Mouse (Mus musculus): Measurements from ENCODE around the gene Asb11.

Asb11 gene

DNA sequence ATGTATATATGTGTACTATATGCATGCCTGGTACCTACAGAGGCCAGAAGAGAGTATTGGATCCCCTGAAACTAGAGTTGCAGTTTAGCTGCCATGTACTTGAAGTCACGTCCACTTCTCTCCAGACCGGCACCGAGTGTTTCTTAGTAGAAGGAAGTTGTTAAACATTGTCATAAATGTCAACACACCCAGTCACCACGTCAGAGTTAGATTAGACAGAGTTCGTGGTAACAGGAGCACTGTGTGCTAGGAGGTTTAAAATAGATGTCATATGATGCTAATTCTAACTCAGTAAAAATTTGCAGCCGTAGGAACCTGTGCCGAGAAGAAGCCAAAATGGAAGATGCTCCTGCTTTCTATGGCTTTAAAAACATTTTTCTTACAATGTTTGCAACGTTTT lies at the start of gene Asb11:
Gene Asb11, plus strand, starts transcription at position 286 of the 400 bp plus-strand sequence.
- DNase-seq, result no peak

- no peak for DNase-seq
Measured at GRCm38 (mm10) chrX:164394091-164394490, 42.7 kb upstream of the Asb11 start.

DNA sequence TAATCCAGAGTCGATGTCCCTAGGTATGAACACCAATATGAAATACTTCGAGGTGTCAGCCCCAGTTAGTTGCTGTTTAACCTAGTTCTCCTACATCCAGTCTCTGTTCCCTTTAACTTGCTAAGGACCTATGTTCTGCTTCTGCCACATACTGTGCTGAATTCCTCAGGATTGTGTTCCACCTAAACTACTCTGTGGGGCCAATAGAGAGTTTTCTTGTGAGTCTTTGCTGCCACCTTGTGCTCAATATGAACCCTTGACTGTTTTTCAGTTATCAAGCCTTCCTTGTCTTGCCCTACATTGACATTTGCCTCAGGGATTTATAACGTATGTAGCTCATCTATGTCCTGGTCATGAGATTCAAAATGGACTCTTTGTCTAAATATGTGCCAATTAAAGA lies 38.3 kb upstream of the Asb11 start:
- DNase-seq, result no peak

DNA sequence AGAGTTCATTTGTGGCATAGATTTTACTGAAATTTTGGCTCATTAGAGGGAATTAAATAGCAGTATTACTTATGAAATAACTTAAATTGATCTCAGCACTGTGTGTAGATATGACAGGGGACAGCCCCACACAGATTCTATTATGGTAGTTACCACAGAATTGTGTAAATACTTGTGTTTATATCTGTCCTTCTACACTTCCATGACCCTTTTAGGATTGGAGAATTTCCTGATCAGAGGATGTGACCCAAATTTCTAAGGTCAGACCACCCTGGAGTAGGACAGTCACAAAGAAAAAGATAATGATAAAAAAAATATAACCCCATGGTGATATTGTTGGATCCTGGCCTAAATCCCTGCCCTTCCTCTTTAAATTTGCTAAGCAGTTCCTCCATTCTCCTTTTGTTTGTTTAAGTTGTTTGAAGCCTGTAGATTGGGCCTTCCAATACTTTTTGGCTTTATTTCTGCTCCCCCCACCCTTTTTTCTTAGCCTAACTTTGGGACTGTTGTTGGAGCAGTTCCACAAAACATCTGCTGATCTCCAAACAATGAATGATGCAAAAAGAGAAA lies 31.6 kb upstream of the Asb11 start:
- no peak for DNase-seq

GRCm38 (mm10) chrX:164406133-164407022 lies 30.4 kb upstream of the Asb11 start:
- DNase-seq, result no peak

GRCm38 (mm10) chrX:164408301-164408927 lies 28.4 kb upstream of the Asb11 start:
- no peak for DNase-seq

DNA sequence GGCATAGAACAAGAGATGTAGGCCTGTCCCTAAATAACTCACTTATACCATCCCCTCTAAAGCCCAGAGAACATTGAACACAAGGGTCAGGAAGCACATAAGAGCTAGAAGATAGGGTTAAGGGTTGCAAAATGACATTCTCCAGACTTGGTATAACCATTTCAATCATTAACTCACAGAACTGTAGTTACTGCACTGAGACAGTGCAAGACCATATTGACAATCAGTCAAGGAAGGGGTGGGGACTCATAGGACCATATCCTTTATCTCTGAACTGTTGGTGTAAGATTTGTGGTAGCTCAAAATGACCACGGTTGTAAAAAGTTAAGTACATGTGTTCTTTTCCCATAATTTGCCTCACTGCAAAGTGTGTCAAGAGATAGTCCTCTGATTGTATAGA lies 26.2 kb upstream of the Asb11 start:
- no peak for DNase-seq

DNA sequence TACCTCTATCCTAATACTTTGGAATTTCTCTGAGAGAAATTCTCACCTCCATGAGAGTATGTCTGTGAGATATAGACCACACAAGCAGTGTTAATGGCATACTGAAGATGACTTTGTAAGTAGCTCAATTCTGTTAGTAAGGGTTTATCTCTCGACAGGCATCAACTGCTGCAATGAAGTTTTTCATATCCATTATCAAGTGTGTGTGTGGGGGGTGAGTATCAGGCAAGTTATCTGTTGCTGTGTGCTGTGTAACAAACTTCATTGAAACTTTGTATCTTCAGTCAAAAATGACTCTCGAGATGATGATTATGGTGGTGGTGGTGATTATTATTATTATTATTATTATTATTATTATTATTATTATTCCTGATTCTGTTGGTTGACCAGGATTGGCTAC lies 20.0 kb upstream of the Asb11 start:
- no peak for DNase-seq

- DNase-seq, result no peak
Measured at GRCm38 (mm10) chrX:164418008-164418407, 18.8 kb upstream of the Asb11 start.

DNA sequence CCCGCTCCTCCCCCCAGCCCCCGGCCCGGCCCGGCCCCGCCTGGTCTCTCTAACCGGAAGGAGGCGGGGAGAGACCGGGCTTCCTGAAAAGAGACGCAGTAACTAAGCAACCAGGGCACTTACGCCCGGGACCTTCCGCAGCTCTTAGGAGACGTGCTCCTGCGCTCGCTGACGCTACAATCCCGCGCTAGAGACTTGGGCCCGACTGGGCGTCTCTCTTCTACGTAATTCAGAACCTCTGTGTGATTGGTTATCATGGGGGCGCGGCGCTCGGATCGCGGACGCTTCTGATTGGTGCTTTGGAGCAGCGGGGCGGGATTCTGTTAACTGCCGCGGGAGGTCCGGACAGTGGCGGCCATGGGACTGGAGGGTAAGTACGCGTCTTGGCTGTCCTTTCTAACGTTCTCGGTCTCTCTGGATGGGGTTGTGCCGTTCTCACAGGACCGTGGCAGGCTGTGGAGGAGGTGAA lies 17.3 kb upstream of the Asb11 start, which contains the start of gene Piga:
Gene Piga, plus strand, starts transcription at position 317 of the 469 bp plus-strand sequence.
- peak; percentile 88 for DNase-seq

- no peak for DNase-seq
Measured at GRCm38 (mm10) chrX:164419955-164420354, 16.8 kb upstream of the Asb11 start.

DNA sequence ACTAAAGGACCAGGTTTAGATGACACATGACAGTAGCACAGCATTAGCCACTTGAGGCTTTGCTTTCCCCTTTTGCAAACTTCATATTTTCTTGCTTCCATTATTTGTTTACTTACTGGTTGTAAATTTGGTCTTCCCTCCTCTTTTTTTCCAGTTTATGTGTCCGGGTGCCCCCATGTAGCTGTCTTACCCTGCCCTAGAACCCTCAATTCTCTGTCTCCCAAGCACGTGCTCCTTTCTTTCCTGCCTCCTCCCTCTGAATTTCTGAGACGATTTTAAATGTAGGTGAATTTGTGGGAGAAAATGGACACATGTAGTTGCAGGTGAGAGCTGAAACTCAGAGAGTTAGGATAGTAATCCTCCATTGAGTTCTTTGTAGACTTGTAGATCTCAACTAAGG lies 16.3 kb upstream of the Asb11 start:
- no peak for DNase-seq

DNA sequence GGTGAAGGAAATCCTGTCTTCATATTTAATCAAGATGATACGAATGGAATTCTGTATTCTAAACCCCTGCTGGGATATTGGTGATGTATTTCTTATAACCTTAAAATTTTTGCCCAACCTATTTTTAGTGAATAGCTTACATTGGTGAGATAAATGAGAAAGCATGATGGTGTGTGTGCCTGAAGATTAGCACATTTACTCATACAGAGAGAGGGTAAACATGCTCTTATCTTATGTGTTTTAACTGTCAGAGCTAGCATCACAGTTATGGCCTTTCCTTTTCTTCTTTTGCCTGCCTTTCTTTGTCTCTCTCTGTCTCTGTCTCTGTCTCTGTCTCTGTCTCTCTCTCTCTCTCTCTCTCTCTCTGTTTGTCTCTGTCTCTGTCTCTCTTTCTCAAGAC lies 12.0 kb upstream of the Asb11 start:
- no peak for DNase-seq

GRCm38 (mm10) chrX:164427295-164427694 lies 9.5 kb upstream of the Asb11 start:
- no peak for DNase-seq

DNA sequence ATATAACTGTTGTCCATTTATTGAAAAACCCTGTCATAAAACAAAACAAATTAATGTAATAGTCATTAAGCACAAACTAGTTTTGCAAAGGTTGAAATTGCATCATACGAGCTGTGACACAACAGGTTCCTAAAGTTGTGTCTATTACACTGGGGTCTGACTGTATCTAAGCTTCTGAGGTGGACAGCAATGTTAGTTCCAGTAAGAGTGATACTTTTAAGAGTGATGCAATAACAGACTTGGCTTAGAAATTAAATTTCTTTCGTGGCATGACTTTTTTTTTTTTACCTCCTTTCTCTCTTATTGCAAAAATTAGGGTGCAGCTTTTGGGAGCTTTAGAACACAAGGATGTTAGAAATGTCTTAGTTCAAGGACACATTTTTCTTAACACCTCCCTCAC lies 8.6 kb upstream of the Asb11 start:
- no peak for DNase-seq

- no peak for DNase-seq
Measured at GRCm38 (mm10) chrX:164430621-164431020, 6.2 kb upstream of the Asb11 start.

DNA sequence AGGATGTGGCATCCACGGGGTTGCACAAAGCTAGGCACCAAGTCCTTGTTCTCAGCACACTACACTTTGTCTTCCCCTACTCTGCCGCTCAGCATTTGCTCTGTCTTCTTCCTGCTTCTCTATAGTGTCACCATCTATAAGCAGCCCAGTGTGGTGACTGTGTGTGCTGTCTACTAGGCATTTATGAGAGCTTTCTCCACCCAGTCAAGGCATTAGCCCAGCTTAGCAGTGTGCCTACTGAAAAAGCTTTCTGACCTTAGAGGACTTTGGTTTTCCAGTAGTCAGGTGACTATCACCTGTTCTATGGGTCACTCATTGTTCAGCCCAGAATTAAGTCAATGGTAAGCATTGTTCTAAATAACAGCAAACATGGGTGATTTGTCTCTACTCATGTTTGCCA lies 5.7 kb upstream of the Asb11 start:
- DNase-seq, result no peak

DNA sequence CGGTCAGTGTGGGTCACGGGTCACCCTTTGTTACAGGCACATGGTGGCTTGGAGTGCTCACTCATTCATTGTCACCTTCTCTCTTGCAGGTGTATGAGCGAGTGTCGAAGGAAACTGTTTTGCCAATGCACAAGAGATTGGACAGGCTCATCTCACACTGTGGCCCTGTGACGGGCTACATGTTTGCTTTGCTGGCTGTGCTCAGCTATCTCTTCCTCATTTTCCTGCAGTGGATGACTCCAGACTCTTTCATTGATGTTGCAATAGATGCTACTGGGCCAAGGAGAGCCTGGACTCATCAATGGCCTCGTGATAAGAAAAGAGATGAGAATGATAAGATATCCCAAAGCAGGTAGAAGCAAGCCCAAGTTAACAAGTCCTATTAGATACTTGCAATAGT lies 5.3 kb upstream of the Asb11 start:
- no peak for DNase-seq

DNA sequence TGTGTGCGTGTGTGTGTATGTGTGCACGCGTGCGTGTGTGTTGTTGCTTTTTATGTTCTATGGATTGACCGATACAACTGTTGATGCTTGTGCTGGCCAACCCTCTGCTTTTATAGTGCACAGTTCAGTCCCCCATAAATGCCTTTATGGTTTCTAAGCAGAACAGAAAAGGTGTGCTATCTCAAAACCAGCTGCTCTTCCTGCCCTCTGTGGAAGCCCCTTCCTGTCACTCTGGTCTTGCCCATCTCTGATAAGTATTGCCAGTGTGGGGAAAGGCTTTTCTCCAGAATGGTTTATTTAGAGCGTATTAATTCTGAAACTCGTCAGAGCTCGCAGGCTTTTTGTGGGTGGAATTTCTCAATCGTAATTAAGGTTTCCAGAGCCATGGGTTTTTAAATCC lies 4.1 kb upstream of the Asb11 start:
- DNase-seq, result no peak

DNA sequence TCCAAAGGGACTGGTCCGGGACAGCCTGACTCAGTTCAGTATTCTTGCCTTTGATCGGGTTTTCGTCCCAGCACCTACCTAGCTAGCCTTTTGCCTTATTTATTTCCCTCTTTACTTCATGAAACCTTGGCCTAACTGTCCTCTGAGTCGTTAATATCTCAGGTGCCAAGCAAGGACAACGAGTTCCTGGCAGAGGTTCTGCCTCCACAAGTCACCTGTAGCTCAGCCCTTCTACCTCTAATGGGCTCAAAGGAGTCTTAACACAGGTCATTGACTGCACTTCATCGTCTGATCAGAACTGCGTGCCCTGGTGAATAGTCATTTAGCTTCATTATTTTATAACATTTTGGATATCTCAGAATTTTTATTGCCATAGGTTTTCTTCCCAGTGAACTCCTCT lies 2.7 kb downstream of the Asb11 start:
- no peak for DNase-seq

GRCm38 (mm10) chrX:164440140-164440539 lies 3.3 kb downstream of the Asb11 start:
- peak; percentile 84 for DNase-seq

- no peak for DNase-seq
Measured at GRCm38 (mm10) chrX:164440703-164441102, 3.9 kb downstream of the Asb11 start.

- no peak for DNase-seq
Measured at GRCm38 (mm10) chrX:164441306-164441705, 4.5 kb downstream of the Asb11 start.

GRCm38 (mm10) chrX:164445601-164446000 lies 8.8 kb downstream of the Asb11 start:
- no peak for DNase-seq

Measured in kidney, adult 18-20 months (tissue).